Mouse (Mus musculus): ENCODE data around the gene Cmtm1. TPM values are rescaled to one million over a fixed set of nuclear protein-coding genes. Genes with fewer than 3 reads are reported as not detected.
"Not testable (repeated sequence)": the region's sequence is repeated elsewhere in the genome, so short reads cannot be mapped to it uniquely, and the experiment has no call there.

Gene Cmtm1
- polyA plus RNA-seq, 1 experiment from 2014 or later = not detected

GRCm38 (mm10) chr8:104302536-104302935 is 7.4 kb downstream of the Cmtm1 start:
- H3K9me3 ChIP-seq (replicated peaks); H3K27ac ChIP-seq; H3K27me3 ChIP-seq (ENCODE audit: low read depth, poor library complexity, severe bottlenecking); H3K4me1 ChIP-seq; H3K36me3 ChIP-seq; DNase-seq (ENCODE audit: low spot score); H3K4me3 ChIP-seq: not testable (repeated sequence)
- 87% methylated on average over 4 of the region's 4 CpGs for WGBS

- H3K4me3 ChIP-seq; H3K27ac ChIP-seq; H3K27me3 ChIP-seq (ENCODE audit: low read depth, poor library complexity, severe bottlenecking); H3K4me1 ChIP-seq; H3K9me3 ChIP-seq (replicated peaks); H3K36me3 ChIP-seq; DNase-seq (ENCODE audit: low spot score): not testable (repeated sequence)
- 36% methylated on average over 3 of the region's 3 CpGs for WGBS
Measured at GRCm38 (mm10) chr8:104301577-104301976, 8.4 kb downstream of the Cmtm1 start.

GRCm38 (mm10) chr8:104294396-104294795 is 15.5 kb downstream of the Cmtm1 start:
- no peak for DNase-seq (ENCODE audit: low spot score)

GRCm38 (mm10) chr8:104293081-104293480 is 16.9 kb downstream of the Cmtm1 start, which contains the start of gene Cmtm2a:
TSS of gene Cmtm2a (minus strand) at chr8:104293181.
- not testable (repeated sequence) for H3K27ac ChIP-seq; H3K27me3 ChIP-seq (ENCODE audit: low read depth, poor library complexity, severe bottlenecking); H3K4me3 ChIP-seq; DNase-seq (ENCODE audit: low spot score); H3K9me3 ChIP-seq (replicated peaks); H3K36me3 ChIP-seq; H3K4me1 ChIP-seq
- WGBS = 90% methylated on average over 12 of the region's 12 CpGs

More at GRCm38 (mm10) chr8:104294396-104294795, 15.5 kb downstream of the Cmtm1 start:
- H3K9me3 ChIP-seq (replicated peaks) = no peaks in the 10 kb centered on the region
- no peaks in the 10 kb centered on the region for H3K4me1 ChIP-seq
- H3K27me3 ChIP-seq (ENCODE audit: low read depth, poor library complexity, severe bottlenecking) = no peaks in the 10 kb centered on the region
- WGBS = 93% methylated on average over 1 of the region's 1 CpGs
- H3K27ac ChIP-seq = no peak overlapping the region
- no peaks in the 10 kb centered on the region for H3K36me3 ChIP-seq
- no peak overlapping the region for H3K4me3 ChIP-seq

- no peak overlapping the region for H3K4me3 ChIP-seq
- no peaks in the 10 kb centered on the region for H3K9me3 ChIP-seq (replicated peaks)
- H3K27ac ChIP-seq = no peak overlapping the region
- peaks cover 12% of the 10 kb centered on the region for H3K36me3 ChIP-seq
- DNase-seq (ENCODE audit: low spot score) = no peak
- 95% methylated on average over 6 of the region's 6 CpGs for WGBS
- H3K4me1 ChIP-seq = no peaks in the 10 kb centered on the region
- H3K27me3 ChIP-seq (ENCODE audit: low read depth, poor library complexity, severe bottlenecking) = no peaks in the 10 kb centered on the region
Measured at GRCm38 (mm10) chr8:104268937-104269440, 41.0 kb downstream of the Cmtm1 start.

- H3K4me3 ChIP-seq = no peak overlapping the region
- no peak overlapping the region for H3K27ac ChIP-seq
- DNase-seq (ENCODE audit: low spot score) = no peak
- no peaks in the 10 kb centered on the region for H3K9me3 ChIP-seq (replicated peaks)
- H3K4me1 ChIP-seq = no peaks in the 10 kb centered on the region
- H3K27me3 ChIP-seq (ENCODE audit: low read depth, poor library complexity, severe bottlenecking) = no peaks in the 10 kb centered on the region
- H3K36me3 ChIP-seq = peaks cover 18% of the 10 kb centered on the region
Measured at GRCm38 (mm10) chr8:104268368-104268767, 41.6 kb downstream of the Cmtm1 start.

GRCm38 (mm10) chr8:104264271-104264935 is 45.5 kb downstream of the Cmtm1 start:
- DNase-seq (ENCODE audit: low spot score); H3K27me3 ChIP-seq (ENCODE audit: low read depth, poor library complexity, severe bottlenecking); H3K4me1 ChIP-seq; H3K9me3 ChIP-seq (replicated peaks); H3K4me3 ChIP-seq; H3K27ac ChIP-seq: not testable (repeated sequence)
- 97% methylated on average over 22 of the region's 22 CpGs for WGBS
- H3K36me3 ChIP-seq = peaks cover 39% of the 10 kb centered on the region

- DNase-seq (ENCODE audit: low spot score); H3K4me1 ChIP-seq; H3K9me3 ChIP-seq (replicated peaks); H3K27ac ChIP-seq; H3K4me3 ChIP-seq; H3K27me3 ChIP-seq (ENCODE audit: low read depth, poor library complexity, severe bottlenecking): not testable (repeated sequence)
- 96% methylated on average over 5 of the region's 5 CpGs for WGBS
- peaks cover 62% of the 10 kb centered on the region for H3K36me3 ChIP-seq
Measured at GRCm38 (mm10) chr8:104261802-104262201, 48.1 kb downstream of the Cmtm1 start.

- 90% methylated on average over 3 of the region's 3 CpGs for WGBS
- DNase-seq (ENCODE audit: low spot score) = peak; percentile 35
- H3K36me3 ChIP-seq = peaks cover 9% of the 10 kb centered on the region
- no peak overlapping the region for H3K27ac ChIP-seq
- H3K4me3 ChIP-seq = no peak overlapping the region
- H3K27me3 ChIP-seq (ENCODE audit: low read depth, poor library complexity, severe bottlenecking) = no peaks in the 10 kb centered on the region
- H3K9me3 ChIP-seq (replicated peaks) = no peaks in the 10 kb centered on the region
- H3K4me1 ChIP-seq = peaks cover 12% of the 10 kb centered on the region
Measured at GRCm38 (mm10) chr8:104253016-104253415, 56.9 kb downstream of the Cmtm1 start.

- Histone ChIP-seq H3K4me1 (peaks cover 24% of the 10 kb centered on the region), H3K27ac (peak overlapping the region; percentile 93), H3K9me3 (replicated peaks) (no peaks in the 10 kb centered on the region), H3K36me3 (no peaks in the 10 kb centered on the region), H3K27me3 (ENCODE audit: low read depth, poor library complexity, severe bottlenecking) (no peaks in the 10 kb centered on the region), H3K4me3 (peak overlapping the region; percentile 76)
- DNase-seq (ENCODE audit: low spot score) = peak; percentile 48
- 0% methylated on average over 7 of the region's 7 CpGs for WGBS
Measured at GRCm38 (mm10) chr8:104251461-104251860, 58.5 kb downstream of the Cmtm1 start.

- Histone ChIP-seq H3K9me3 (replicated peaks) (no peaks in the 10 kb centered on the region), H3K4me1 (peaks cover 24% of the 10 kb centered on the region), H3K4me3 (peak within 1 kb of the TSS; percentile 76), H3K27me3 (ENCODE audit: low read depth, poor library complexity, severe bottlenecking) (no peaks in the 10 kb centered on the region), H3K27ac (peak within 1 kb of the TSS; percentile 93), H3K36me3 (no peaks in the 10 kb centered on the region)
- 4% methylated on average over 41 of the region's 41 CpGs for WGBS
- peak; percentile 91 for DNase-seq (ENCODE audit: low spot score)
Measured at GRCm38 (mm10) chr8:104250439-104251367, 59.2 kb downstream of the Cmtm1 start, which contains the start of gene Cklf. TSS of gene Cklf (plus strand) at chr8:104250861.

- H3K27me3 ChIP-seq (ENCODE audit: low read depth, poor library complexity, severe bottlenecking) = no peaks in the 10 kb centered on the region
- H3K27ac ChIP-seq = no peak overlapping the region
- no peak for DNase-seq (ENCODE audit: low spot score)
- 89% methylated on average over 7 of the region's 7 CpGs for WGBS
- H3K9me3 ChIP-seq (replicated peaks) = no peaks in the 10 kb centered on the region
- no peak overlapping the region for H3K4me3 ChIP-seq
- peaks cover 24% of the 10 kb centered on the region for H3K4me1 ChIP-seq
- peaks cover 6% of the 10 kb centered on the region; the same call in 1 of the 2 replicates for H3K36me3 ChIP-seq
Measured at GRCm38 (mm10) chr8:104249442-104249996, 60.4 kb downstream of the Cmtm1 start.

GRCm38 (mm10) chr8:104248276-104248675 is 61.7 kb downstream of the Cmtm1 start, which contains the start of gene Tk2:
TSS of gene Tk2 (minus strand) at chr8:104248558.
- Histone ChIP-seq H3K27me3 (ENCODE audit: low read depth, poor library complexity, severe bottlenecking) (no peaks in the 10 kb centered on the region), H3K9me3 (replicated peaks) (no peaks in the 10 kb centered on the region), H3K4me3 (peak within 1 kb of the TSS; percentile 69), H3K27ac (peak within 1 kb of the TSS; percentile 78), H3K36me3 (peaks cover 10% of the 10 kb centered on the region), H3K4me1 (peaks cover 24% of the 10 kb centered on the region)
- peak; percentile 87 for DNase-seq (ENCODE audit: low spot score)
- WGBS = 0% methylated on average over 28 of the region's 28 CpGs
